In the genomic region with DNA sequence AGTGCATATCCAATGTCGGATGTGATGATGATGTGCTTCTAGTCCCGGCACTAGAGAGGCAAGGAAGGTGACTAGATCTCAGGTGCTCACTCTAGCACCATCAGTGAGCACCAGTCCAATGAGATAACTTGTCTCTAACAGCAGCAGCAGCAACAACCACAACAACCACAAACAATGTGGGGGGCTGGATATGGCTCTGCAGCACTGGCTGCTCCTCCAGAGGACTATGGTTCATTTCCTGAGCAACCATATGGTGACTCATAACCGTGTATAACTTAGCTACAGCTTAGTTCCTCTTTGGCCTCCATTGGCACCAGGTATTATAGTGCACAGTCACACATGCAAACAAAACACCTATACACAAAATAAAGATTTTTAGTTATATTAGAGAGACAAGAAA, we compare ENCODE assay signal across 19 mouse cellular contexts. TPM values are rescaled to one million over a fixed set of nuclear protein-coding genes. Genes with fewer than 3 reads are reported as not detected.
DNase-seq lines count a peak whose midpoint lies in the region; ATAC-seq lines count a peak whose summit lies in the region.
"Had no signal": no experiment of that assay in that cellular context is flagged by ENCODE, and none has a peak within 500 bp of the region (broad histone marks: within the 10 kb centered on the region; RNA-seq: fewer than 3 reads in every experiment).

No protein-coding gene starts in this region.

- ATAC-seq in limb, embryonic 15.5 days (ENCODE audit: insufficient number of reproducible peaks, low FRiP score, low TSS enrichment, low read depth): no peak
- peak; percentile 95 for ATAC-seq in hematopoietic stem cell, adult 5-6 weeks (replicated peaks in 1 of 2; ENCODE audit: insufficient read depth in 1 of 2, low FRiP score in 2 of 2, low TSS enrichment in 1 of 2, low read depth in 1 of 2, poor library complexity in 2 of 2, severe bottlenecking in 2 of 2)
- peak; percentile 75 for ATAC-seq in megakaryocyte, adult 5-6 weeks (ENCODE audit: poor library complexity, severe bottlenecking)
- no peak for ATAC-seq in forebrain, embryonic 13.5 days
- no peak for ATAC-seq in kidney, embryonic 15.5 days (replicated peaks; ENCODE audit: low FRiP score)

- no peak overlapping the region for H3K4me3 ChIP-seq in limb, embryonic 15.5 days
- H3K4me3 ChIP-seq in limb, embryonic 10.5 days: no peak overlapping the region
- no peak overlapping the region for H3K4me3 ChIP-seq in forebrain, embryonic 13.5 days
- no peak overlapping the region for H3K4me3 ChIP-seq in kidney, embryonic 15.5 days (replicated peaks)
- H3K4me3 ChIP-seq: heart, embryonic 13.5 days; hindbrain, embryonic 12.5 days; limb, embryonic 12.5 days; neural tube, embryonic 12.5 days had no signal

- no peaks in the 10 kb centered on the region for H3K27me3 ChIP-seq in limb, embryonic 15.5 days
- no peaks in the 10 kb centered on the region for H3K27me3 ChIP-seq in limb, embryonic 10.5 days (ENCODE audit: low read depth, poor library complexity, severe bottlenecking)
- H3K27me3 ChIP-seq in forebrain, embryonic 13.5 days: no peaks in the 10 kb centered on the region
- H3K27me3 ChIP-seq in kidney, embryonic 15.5 days: no peaks in the 10 kb centered on the region
- H3K27me3 ChIP-seq: heart, embryonic 13.5 days; hindbrain, embryonic 12.5 days; limb, embryonic 12.5 days; neural tube, embryonic 12.5 days had no signal

- no peak overlapping the region for H3K9ac ChIP-seq in limb, embryonic 15.5 days
- no peak overlapping the region for H3K9ac ChIP-seq in forebrain, embryonic 13.5 days
- no peak overlapping the region for H3K9ac ChIP-seq in kidney, embryonic 15.5 days
- H3K9ac ChIP-seq: heart, embryonic 13.5 days; hindbrain, embryonic 12.5 days; limb, embryonic 12.5 days; neural tube, embryonic 12.5 days had no signal

- H3K4me1 ChIP-seq in limb, embryonic 15.5 days: peaks cover 30% of the 10 kb centered on the region
- H3K4me1 ChIP-seq in limb, embryonic 10.5 days: peaks cover 25% of the 10 kb centered on the region
- peaks cover 4% of the 10 kb centered on the region; the same call in 1 of the 2 replicates for H3K4me1 ChIP-seq in forebrain, embryonic 13.5 days
- H3K4me1 ChIP-seq in kidney, embryonic 15.5 days: peaks cover 7% of the 10 kb centered on the region; the same call in 1 of the 2 replicates
- H3K4me1 ChIP-seq: hindbrain, embryonic 12.5 days; neural tube, embryonic 12.5 days had no signal

- no peak for DNase-seq in limb, embryonic 10.5 days (ENCODE audit: low spot score)
- no peak for DNase-seq in cerebellum, postnatal 36 days
- DNase-seq in thymus, postnatal 4 days: no peak
- DNase-seq: cerebellum, adult 18-20 months; embryo, embryonic 11 days; gastrocnemius, postnatal 36 days; kidney, adult 11 months; kidney, postnatal 4 days; layer of hippocampus, postnatal 36 days; midbrain, embryonic 14.5 days had no signal

- H3K9me3 ChIP-seq in limb, embryonic 15.5 days: no peaks in the 10 kb centered on the region
- H3K9me3 ChIP-seq in limb, embryonic 10.5 days (replicated peaks): no peaks in the 10 kb centered on the region
- H3K9me3 ChIP-seq in forebrain, embryonic 13.5 days (replicated peaks): no peaks in the 10 kb centered on the region
- H3K9me3 ChIP-seq in kidney, embryonic 15.5 days (replicated peaks): no peaks in the 10 kb centered on the region
- H3K9me3 ChIP-seq: heart, embryonic 13.5 days; hindbrain, embryonic 12.5 days; limb, embryonic 12.5 days; neural tube, embryonic 12.5 days had no signal

- H3K27ac ChIP-seq in limb, embryonic 15.5 days: 0 out of 2 replicates have a peak overlapping the region, but pooled peaks have one; percentile 33
- no peak overlapping the region for H3K27ac ChIP-seq in limb, embryonic 10.5 days
- no peak overlapping the region for H3K27ac ChIP-seq in forebrain, embryonic 13.5 days
- no peak overlapping the region for H3K27ac ChIP-seq in kidney, embryonic 15.5 days
- H3K27ac ChIP-seq: heart, embryonic 13.5 days; hindbrain, embryonic 12.5 days; limb, embryonic 12.5 days; neural tube, embryonic 12.5 days had no signal

- WGBS in limb, embryonic 15.5 days: 77% methylated on average over 3 of the region's 3 CpGs
- 92% methylated on average over 3 of the region's 3 CpGs for WGBS in limb, embryonic 10.5 days
- WGBS in forebrain, embryonic 13.5 days: 92% methylated on average over 3 of the region's 3 CpGs
- 78% methylated on average over 3 of the region's 3 CpGs for WGBS in kidney, embryonic 15.5 days

- no peaks in the 10 kb centered on the region for H3K36me3 ChIP-seq in limb, embryonic 15.5 days
- H3K36me3 ChIP-seq in limb, embryonic 10.5 days: no peaks in the 10 kb centered on the region
- H3K36me3 ChIP-seq in forebrain, embryonic 13.5 days (ENCODE audit: poor library complexity, severe bottlenecking): no peaks in the 10 kb centered on the region
- H3K36me3 ChIP-seq in kidney, embryonic 15.5 days: no peaks in the 10 kb centered on the region
- H3K36me3 ChIP-seq: hindbrain, embryonic 12.5 days; limb, embryonic 12.5 days; neural tube, embryonic 12.5 days had no signal

- H3K4me2 ChIP-seq in limb, embryonic 15.5 days: no peak overlapping the region
- no peak overlapping the region for H3K4me2 ChIP-seq in forebrain, embryonic 13.5 days
- H3K4me2 ChIP-seq in kidney, embryonic 15.5 days: no peak overlapping the region
- H3K4me2 ChIP-seq: heart, embryonic 13.5 days; hindbrain, embryonic 12.5 days; limb, embryonic 12.5 days; neural tube, embryonic 12.5 days had no signal

RNA-seq across cellular contexts. Expression of a gene that starts 17.2 kb away (rescaled TPM):
- 64.6 and 68.2 TPM in 2 replicates for polyA plus RNA-seq in limb, embryonic 15.5 days (2015; fragmentation: Nextera tagmentation; extraction: Ambion mirVana)
- polyA plus RNA-seq in limb, embryonic 10.5 days (2016; fragmentation: Nextera tagmentation; extraction: Ambion mirVana): 43.0 and 45.0 TPM in 2 replicates
- total RNA-seq in hematopoietic stem cell, adult 5-6 weeks (2017): 106 and 117 TPM in 2 replicates
- total RNA-seq in megakaryocyte, adult 5-6 weeks (2015): 89.2 and 111 TPM in 2 replicates
- total RNA-seq in megakaryocyte, adult 5-6 weeks (2017): 118 and 122 TPM in 2 replicates
- 87.6 and 88.2 TPM in 2 replicates for polyA plus RNA-seq in forebrain, embryonic 13.5 days (2015; fragmentation: Nextera tagmentation; extraction: Ambion mirVana)
- 81.1 and 85.6 TPM in 2 replicates for polyA plus RNA-seq in kidney, embryonic 15.5 days (2015; fragmentation: Nextera tagmentation; extraction: Ambion mirVana)

RNA-seq across cellular contexts. Expression of a gene that starts 50.9 kb away (rescaled TPM):
- 572 and 583 TPM in 2 replicates for polyA plus RNA-seq in limb, embryonic 15.5 days (2015; fragmentation: Nextera tagmentation; extraction: Ambion mirVana)
- polyA plus RNA-seq in limb, embryonic 10.5 days (2016; fragmentation: Nextera tagmentation; extraction: Ambion mirVana): 670 and 730 TPM in 2 replicates
- total RNA-seq in hematopoietic stem cell, adult 5-6 weeks (2017): 59.7 and 131 TPM in 2 replicates
- 346 and 414 TPM in 2 replicates for total RNA-seq in megakaryocyte, adult 5-6 weeks (2015)
- 115 and 122 TPM in 2 replicates for total RNA-seq in megakaryocyte, adult 5-6 weeks (2017)
- 755 and 828 TPM in 2 replicates for polyA plus RNA-seq in forebrain, embryonic 13.5 days (2015; fragmentation: Nextera tagmentation; extraction: Ambion mirVana)
- polyA plus RNA-seq in kidney, embryonic 15.5 days (2015; fragmentation: Nextera tagmentation; extraction: Ambion mirVana): 718 and 798 TPM in 2 replicates

Comparison
In these comparisons a context has a peak if more than half of its experiments do, and no peak if none do; other contexts are left out.
1. ATAC-seq: peak in hematopoietic stem cell, adult 5-6 weeks (2 of 2) and megakaryocyte, adult 5-6 weeks (single experiment); none in limb, embryonic 15.5 days (single experiment), forebrain, embryonic 13.5 days (single experiment) and kidney, embryonic 15.5 days (single experiment).